Mouse (Mus musculus) cerebellum, adult 9-10 months (tissue): ENCODE data around the gene Csrp3.

Source experiments
- DNase-seq: peaks from one replicate; pipeline ENCODE4 v3.0.0; 2022

Csrp3 gene

GRCm38 (mm10) chr7:48847820-48848650 is at the start of gene Csrp3:
Csrp3 (minus strand) TSS chr7:48848033.
- no peak for DNase-seq

- DNase-seq: no peak
Observed at GRCm38 (mm10) chr7:48896051-48896450, 48.2 kb upstream of the Csrp3 start.

GRCm38 (mm10) chr7:48895475-48895874 is 47.6 kb upstream of the Csrp3 start:
- DNase-seq: no peak

GRCm38 (mm10) chr7:48894763-48895162 is 46.9 kb upstream of the Csrp3 start:
- DNase-seq: no peak

- peak; percentile 80 for DNase-seq
Observed at GRCm38 (mm10) chr7:48894152-48894551, 46.3 kb upstream of the Csrp3 start.

GRCm38 (mm10) chr7:48893093-48893492 is 45.3 kb upstream of the Csrp3 start:
- DNase-seq: no peak

- no peak for DNase-seq
Observed at GRCm38 (mm10) chr7:48891029-48891428, 43.2 kb upstream of the Csrp3 start.

- no peak for DNase-seq
Observed at GRCm38 (mm10) chr7:48888751-48889150, 40.9 kb upstream of the Csrp3 start.

GRCm38 (mm10) chr7:48887973-48888372 is 40.1 kb upstream of the Csrp3 start:
- no peak for DNase-seq

GRCm38 (mm10) chr7:48884266-48884611 is 36.4 kb upstream of the Csrp3 start:
- no peak for DNase-seq

- no peak for DNase-seq
Observed at GRCm38 (mm10) chr7:48883525-48884265, 35.9 kb upstream of the Csrp3 start.

GRCm38 (mm10) chr7:48881971-48882609 is 34.3 kb upstream of the Csrp3 start:
- DNase-seq: no peak

GRCm38 (mm10) chr7:48881486-48881885 is 33.7 kb upstream of the Csrp3 start, which contains the start of gene E2f8:
E2f8 (minus strand) TSS chr7:48881596.
- DNase-seq: no peak

GRCm38 (mm10) chr7:48880591-48881481 is 33.0 kb upstream of the Csrp3 start:
- DNase-seq: peak; percentile 89

- DNase-seq: no peak
Observed at GRCm38 (mm10) chr7:48879574-48879973, 31.7 kb upstream of the Csrp3 start.

GRCm38 (mm10) chr7:48877786-48878390 is 30.1 kb upstream of the Csrp3 start:
- no peak for DNase-seq

GRCm38 (mm10) chr7:48876526-48876925 is 28.7 kb upstream of the Csrp3 start:
- DNase-seq: peak; percentile 73

- no peak for DNase-seq
Observed at GRCm38 (mm10) chr7:48875096-48875495, 27.3 kb upstream of the Csrp3 start.

- no peak for DNase-seq
Observed at GRCm38 (mm10) chr7:48871292-48871691, 23.5 kb upstream of the Csrp3 start.

GRCm38 (mm10) chr7:48870579-48871180 is 22.8 kb upstream of the Csrp3 start:
- DNase-seq: no peak

- no peak for DNase-seq
Observed at GRCm38 (mm10) chr7:48870144-48870543, 22.3 kb upstream of the Csrp3 start.

- no peak for DNase-seq
Observed at GRCm38 (mm10) chr7:48867576-48867975, 19.7 kb upstream of the Csrp3 start.
